Mouse (Mus musculus) mature B cell (primary cell): ENCODE measurements around the gene Chn2.

Experiments used
- in situ Hi-C: fragments of 300-500 bp; cut with MboI; formaldehyde crosslinking; loops from 2 replicates; pipeline ENCODE4 v1.14.3; 2019

The Chn2 gene

DNA sequence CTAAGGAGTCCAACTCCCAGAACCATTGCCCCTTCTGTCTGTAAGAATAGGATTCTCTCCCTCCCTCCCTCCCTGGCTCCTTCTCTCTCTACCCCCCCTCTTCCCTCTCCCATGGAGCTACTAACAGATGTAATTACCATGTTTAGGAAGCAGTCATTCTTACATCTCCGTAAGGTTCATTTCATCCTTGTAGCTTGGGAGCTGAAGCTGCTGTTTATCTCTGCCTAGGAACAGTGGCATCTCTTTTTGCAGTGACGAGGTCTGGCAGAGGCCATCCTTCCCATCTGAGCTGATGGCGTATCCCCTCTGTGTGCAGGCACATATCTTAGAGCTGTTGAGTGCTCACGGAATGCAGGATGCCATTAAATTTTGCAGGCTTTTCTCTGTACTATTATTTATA is 35.1 kb downstream of the Chn2 start:
- in situ Hi-C loops = no loop called here

DNA sequence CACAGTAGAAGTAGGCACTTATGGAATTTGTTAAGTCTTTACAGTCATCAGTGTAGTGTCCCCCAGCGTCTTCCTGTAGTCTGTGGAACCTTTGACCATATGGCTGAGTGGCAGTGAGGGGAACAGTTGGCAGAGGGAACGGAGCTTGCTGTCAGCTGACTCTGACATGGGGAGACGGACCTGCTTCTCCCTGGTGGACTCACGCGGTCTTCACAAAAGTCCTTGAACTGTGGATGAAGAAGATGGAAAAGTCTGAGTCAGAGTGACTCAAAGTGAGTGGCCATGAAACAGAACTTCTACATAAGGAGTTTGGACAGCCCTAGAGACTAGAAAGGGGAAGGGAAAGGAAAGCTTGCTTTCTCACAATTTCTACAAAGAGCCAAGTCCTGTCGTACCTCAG is 36.1 kb downstream of the Chn2 start:
- in situ Hi-C loops = no loop called here

DNA sequence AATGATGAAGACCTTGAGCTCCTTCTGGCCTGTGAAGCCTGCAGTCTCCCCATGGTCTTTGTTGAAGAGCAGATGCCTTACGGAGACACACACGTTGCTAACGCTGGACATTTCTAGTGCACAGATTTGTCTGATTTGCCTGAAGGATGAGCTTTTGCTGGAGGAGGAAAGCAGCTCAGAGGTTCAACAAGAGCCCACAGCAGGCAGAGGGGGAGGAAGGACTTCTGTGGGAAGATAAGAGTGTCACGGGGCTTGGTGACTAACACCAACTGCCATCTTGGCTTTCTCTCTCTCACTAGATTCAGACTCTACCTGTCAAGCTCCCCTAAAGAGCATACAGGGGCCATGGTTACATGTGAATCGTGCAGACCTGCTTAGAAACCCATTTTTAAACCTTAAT is 37.3 kb downstream of the Chn2 start:
- in situ Hi-C loops = no loop called here

DNA sequence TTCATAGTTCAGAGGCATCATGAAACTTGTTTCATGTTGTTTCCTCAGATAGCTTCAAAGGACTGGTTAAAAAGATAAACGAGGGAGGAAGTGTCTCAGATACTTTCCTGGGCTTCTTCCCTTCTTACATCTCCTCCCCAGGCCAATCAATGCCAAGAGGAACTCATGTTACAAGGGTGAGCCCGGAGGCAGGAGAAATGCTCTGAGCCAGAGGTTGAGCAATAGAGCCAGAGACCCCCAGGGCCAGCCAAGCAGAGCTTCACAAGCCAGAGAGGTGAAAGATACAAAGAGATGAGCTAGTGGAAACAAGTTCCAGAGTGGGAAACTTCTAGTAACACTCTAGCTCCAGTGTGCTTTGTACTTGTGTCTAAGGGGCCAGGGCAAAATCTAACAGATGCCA is 38.9 kb downstream of the Chn2 start:
- in situ Hi-C loops = no loop called here

DNA sequence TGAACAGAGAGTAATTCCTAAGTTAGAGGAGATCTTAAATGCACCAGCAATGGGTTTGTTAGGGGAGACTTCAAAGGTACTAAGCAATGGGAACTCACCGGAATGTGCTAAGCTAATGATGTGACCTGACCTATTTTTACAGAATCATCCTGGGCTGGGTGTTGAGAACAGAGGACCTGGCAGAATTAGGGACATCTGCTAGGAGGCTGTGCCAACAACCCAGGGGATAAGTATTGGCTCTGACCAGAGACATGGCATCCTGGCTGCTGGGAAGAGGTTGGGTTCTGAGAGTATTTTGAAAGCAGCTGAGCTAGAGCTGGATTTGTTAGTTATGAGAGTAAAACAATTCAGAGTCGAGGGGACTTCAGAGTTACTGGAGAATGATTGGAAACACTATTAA is 40.5 kb downstream of the Chn2 start:
- in situ Hi-C loops = no loop called here

DNA sequence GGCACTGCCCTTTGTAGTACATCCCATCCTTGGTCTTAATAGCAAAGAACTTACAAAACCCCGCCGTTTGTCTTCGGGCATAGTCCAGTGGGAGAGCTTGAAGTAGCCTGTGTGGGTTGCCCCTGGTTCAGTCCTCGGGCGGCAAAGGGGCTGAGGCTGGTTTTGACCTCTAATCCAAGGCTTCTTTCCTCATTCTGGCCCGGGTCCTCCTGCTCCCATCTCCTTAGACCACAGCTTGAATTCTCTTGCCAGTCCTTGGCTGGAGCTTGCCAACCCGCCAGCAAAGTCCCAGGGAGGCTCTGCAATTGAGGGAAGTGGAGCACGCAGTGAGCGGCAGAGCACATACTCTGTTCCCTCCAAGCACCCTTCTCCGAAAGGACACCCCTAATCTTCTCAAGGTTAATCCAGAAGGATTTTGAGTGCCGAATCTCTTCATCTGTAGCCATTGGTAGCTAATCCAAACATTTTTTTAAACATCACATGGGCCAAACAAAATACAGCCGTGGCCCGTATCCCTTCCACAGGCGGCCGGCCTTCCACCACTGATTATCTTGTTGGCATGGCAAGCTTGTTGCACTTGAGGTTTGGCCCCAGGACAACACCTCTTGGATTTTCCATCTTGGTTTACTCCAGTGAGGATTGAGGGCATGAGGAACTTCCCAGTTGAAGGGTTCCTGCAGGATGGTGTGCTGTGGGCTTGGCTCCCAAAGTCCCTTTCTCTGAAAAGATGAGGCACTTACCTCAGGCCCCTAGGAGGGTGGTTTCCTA is 41.3 kb downstream of the Chn2 start:
- in situ Hi-C loops = no loop called here

DNA sequence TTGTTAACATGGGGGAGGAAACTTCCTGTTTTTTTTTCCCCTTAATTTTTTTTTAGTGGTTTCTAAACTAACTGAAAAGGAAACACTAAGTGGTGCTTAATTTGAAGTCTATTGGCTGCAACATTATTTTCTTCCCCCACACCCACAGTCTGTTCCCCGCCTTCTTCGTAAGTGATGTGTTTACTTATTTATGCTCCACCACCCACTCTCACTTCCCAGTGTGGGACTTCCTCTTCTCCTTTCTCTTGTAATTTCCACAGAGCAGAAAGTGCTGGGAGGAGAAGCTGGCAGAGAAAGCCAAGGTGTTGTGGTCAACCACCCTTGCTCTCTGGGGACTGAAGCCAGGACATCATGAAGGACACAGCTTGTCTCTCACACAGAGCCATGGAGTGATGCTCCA is 43.2 kb downstream of the Chn2 start:
- in situ Hi-C loops = no loop called here

DNA sequence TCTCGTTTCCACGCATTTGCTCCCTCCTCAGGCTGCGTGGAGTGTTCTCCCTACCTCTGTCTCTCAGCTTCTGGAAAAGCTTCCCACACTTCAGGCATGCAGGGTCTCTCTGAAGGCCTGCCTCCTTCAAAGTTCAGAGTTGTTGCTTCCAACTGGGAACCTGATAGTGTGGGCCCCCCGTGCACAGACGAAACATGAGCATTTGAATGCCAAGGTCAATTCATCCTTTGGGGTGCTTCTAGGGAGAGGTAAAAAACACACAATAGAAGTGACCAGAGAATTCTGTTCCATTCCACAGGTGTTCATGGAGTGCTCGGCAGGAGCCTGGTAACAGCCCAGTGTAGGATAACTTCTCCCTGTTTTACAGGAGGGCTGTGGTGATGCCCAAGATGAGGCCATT is 44.7 kb downstream of the Chn2 start:
- in situ Hi-C loops = no loop called here

DNA sequence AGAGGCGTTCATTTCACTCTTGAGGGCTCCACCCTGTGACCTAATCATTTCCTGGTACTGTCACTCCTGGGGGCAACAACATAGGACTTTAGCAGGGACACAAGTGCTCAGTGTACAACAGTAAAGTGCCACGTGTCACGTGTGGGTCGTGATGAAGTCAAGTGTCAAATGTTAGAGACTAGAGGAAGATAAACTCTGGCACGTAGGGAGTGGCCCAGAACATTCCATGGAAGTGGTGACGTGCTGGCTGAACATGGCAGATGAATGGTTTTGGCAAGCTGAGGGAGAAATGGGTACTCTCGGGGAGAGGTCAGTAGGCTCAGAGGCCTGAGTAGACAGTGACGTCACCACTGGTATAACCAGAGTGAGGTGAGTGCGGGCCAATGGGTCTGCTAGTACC is 45.7 kb downstream of the Chn2 start:
- in situ Hi-C loops = no loop called here

DNA sequence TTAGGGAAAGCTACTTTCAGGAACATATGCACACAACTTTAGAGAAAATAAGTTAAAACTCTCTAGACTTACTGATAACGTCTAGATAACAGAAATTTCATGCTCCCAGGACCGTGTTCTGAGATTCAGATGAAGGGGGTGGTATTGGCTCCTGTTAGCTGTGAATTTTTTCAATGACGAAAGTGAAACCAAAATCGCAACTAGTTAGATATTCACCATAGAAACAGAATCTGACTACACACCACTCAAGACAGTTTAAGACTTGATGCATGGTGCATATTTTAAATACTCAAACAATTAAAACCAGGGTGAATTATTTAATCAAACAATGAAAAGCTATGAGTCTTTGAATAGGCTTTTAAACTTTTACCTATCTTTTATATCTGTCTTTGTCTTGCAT is 48.8 kb downstream of the Chn2 start:
- in situ Hi-C loops = no loop called here

DNA sequence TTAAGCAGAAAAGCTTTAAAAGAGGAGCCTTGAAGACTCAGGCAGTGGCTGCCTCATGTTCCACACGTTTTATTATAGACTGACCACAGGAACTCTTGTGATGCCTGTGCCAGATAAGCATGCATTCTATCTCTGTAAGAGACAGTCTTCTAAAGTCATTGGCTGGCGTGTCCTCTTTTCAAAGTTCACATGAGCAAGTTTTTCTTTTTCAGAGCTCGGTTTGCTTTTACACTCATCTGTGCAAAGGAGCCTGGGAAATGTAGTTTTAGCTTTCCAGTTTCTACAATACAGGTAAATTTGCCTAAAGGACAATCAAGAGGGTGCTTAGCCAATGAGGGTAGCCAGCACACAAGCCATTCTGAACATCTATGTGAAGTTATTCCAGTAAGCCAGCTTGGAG is 51.5 kb downstream of the Chn2 start:
- in situ Hi-C loops = no loop called here

DNA sequence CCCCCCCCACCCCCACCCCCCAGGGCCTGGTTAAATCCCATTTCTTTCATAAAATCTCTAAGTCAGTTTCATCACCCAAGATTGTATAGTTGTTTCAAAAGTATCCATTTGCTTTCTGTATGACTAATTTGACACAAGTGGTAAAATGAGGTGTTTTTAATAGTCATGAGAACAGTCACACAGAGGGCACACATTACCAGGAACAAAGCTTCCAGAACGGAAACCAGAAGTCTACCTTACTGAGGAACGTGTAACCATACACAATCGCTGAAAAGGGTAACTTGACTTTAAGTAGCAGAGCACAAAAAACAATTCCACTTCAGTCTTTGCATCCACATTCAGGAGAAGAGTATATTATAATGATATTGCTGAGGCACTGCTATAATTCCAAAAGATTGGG is 53.6 kb downstream of the Chn2 start:
- in situ Hi-C loops = no loop called here

DNA sequence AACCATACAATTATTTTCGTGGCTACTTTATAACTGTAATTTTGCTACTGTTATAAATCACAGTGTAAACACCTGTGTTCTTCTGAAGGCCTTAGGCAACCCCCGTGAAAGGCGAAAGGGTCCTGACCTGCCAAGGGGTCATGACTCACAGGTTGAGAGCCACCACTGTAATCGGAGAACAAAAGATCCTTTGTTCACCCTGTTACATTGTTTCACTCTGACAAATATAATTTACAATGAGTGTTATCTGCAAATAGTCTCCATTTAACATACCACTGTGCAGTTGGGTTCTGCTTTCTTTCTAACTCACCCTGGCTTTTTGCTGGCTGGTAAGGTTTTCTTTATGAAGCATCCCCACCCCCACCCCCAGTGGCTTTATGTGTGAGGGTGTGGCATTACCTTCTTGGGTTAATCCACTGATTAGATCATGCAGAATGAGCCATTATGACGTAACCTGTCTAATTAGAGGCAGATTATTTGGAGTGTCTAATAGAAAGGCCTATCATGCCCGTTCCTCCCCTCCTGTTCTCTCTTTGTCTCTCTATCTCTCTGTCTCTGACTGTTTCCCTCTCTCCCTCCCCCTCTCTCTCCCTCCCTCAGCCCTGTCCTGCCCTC is 56.9 kb downstream of the Chn2 start:
- in situ Hi-C loops = no loop called here

DNA sequence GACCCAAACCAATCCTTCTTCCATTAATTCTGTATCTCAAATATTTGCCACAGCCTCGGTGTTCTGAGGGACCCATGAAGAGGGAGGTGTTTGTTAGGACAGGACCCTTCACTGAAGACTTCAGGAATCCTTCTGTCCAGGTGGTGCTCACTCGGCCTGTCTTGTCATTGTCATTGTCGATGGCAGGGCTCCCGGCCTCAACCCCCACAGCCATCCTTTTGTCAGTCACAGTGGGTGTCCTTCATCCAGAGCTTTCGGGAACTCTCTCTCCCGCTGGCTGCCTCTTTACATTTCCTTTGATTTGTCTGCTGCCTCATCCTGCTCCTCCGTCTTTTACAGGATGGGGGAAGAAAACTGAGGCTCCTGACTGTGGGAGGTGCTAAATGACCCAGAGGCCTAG is 57.5 kb downstream of the Chn2 start:
- in situ Hi-C loops = no loop called here

DNA sequence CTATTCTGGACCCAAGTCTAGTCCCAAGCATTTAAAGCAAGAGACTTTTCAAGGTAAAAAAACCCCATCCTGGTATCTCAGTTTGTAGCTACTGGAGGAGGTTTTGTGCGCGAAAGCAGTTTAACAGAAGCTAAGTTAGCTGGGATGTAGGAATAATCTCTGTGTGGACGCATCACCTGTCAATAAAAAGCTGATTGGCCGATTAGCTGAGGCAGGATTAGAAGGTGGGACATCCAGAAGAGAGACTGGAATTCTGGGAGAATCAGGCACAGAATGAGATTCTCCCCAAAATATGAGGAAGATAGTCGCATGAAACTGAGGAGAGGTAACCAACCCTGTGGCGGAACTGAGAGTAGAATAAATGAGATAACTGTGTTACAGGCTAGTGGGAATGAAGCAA is 59.0 kb downstream of the Chn2 start:
- in situ Hi-C loops = no loop called here

DNA sequence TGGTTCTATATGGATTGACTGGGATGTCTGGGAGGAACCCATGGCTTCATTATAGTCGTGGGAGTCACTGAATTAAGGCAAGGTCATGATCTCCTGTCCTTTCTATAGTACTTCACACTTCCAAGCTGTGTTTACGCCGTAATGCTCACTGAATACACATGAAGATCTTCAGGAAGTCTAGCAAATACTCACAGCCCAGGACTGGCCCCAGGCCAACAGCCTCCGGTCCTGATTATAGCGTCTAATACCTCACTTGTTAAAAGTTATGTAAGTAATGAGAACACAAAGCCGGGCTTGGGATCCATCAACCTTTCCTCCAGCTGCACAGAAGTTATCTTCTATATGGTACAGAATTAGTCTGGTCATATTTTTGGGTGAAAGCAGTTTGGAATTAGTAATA is 60.3 kb downstream of the Chn2 start:
- in situ Hi-C loops = no loop called here

DNA sequence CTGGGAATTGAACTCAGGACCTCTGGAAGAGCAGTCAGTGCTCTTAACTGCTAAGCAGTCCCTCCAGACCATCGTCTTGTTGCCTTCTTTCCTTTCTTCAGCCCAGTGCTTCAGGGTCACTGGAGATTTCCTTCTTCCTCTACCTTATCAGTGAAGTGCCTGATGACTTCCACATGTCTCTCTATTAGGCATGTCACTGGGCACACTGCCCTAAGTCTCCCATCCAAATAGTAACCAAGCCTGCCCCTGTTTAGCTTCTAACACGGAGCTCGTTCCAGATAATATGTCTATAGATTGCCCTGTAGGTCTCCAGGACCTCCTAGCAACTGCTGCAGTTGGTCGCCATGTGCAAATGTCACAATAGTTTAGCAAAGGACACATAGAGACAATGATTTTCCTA is 62.9 kb downstream of the Chn2 start:
- in situ Hi-C loops = no loop called here

DNA sequence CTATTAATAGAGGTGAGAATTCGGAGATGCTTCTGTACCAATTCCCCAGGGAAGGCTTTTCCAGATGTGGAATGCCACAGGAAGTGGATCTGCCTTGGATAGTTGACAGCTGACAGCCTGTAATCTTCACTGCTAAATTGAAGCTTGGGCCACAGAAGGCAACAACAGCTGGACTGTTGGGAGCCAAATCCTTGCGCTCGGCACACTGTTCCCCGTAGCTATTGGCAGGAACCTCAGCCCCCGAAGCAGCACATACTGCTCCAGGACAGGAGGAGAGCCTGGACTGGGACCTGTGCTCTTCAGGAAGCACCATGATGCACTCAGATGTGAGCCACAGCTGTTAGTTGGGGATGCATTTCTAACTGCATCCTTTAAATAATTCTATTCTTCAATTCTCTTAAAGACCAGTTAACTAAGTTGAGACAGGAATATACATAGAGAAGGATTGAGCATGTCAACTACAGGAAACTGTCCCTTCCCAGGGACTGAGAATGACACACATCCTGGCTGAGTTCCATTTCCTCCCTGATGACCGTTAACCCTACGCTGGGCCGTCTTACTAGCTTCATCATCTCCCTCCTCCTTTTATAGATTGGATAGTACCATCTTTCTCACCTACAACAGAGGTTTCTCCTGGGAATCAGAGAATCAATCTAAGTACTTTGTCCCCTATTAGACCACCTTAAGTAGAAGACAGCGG is 64.1 kb downstream of the Chn2 start:
- in situ Hi-C loops = no loop called here

DNA sequence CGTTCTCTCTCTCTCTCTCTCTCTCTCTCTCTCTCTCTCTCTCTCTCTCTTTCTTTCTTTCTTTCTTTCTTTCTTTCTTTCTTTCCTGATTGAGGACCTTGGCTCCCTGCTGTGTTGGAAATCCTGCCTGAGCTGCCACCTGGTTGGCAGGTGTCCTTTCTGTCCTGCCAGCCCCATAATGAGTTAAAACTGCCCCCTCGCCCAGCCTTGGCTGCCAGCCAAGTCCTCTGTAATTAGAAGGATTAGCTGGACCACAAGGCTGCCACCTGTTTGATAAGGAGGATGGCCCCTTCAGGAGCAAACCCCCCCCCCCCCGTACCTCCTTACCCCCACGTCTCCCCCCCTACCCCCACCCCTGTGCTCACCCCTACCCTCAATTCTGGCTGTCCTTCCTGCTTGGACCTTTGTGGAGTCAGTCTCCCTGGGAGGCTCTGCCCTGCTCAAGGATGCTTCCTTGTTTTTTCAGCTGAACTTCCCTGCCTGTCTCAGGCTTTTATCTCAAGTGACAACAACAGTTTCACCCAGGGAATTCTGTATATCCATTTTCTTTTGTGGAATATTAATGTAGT is 72.1 kb downstream of the Chn2 start:
- in situ Hi-C loops = no loop called here

DNA sequence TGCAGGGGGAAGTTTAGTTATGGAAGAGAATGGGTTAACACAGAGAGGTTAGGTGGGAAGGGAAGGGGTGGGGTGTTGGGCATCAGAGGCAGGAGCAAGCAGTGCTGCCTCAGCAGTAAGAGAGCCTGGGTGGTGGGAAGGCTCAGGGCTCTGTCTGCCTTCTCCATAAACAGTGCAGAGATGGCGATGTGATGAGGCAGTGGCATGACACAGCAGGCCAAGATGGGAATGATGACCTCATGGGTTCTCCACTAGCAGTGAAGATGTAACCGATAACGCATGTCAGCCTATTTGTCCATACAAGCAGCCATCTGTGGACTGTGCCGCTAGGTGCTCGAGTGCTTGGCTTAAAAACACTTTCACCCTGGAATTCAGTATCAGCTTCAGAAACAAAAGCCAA is 74.0 kb downstream of the Chn2 start:
- in situ Hi-C loops = no loop called here

DNA sequence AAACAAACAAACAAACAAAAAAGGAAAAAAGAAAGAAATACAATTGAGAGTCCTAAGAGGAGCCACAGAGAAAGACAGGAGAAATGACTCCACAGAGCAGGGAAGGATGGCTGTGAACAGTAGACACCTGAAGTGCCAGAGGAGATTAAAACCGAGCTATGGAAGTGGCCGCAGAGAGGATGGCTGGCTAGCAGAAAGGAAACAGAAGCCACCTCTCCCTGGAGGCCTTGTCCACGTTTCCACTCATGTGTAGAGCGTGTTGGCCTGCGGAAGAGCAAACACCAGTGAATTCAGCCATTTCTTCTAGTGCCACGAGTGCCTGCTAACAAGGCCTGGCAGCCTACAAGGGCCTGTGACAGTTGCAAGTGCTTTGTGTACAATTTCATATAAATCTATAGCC is 75.1 kb downstream of the Chn2 start:
- in situ Hi-C loops = no loop called here

DNA sequence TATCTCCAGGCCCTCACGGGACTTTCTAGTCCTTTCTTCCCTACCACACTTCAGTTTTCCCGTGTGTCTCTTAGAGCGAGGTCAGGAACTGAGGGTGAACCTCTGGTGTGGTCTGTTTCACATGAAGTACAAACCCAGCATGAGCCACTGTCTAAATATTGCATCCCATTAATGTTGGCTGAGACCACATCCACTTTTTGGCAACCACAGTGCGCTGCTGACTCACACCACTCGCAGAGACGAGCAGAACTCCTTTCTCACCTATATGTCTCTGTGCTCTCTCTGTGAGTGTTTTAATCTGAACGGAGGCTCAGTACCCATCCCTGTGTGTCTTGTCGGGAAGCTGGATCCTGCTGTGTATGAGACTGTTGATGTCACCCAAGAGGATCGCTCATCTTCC is 76.9 kb downstream of the Chn2 start:
- in situ Hi-C loops = no loop called here

DNA sequence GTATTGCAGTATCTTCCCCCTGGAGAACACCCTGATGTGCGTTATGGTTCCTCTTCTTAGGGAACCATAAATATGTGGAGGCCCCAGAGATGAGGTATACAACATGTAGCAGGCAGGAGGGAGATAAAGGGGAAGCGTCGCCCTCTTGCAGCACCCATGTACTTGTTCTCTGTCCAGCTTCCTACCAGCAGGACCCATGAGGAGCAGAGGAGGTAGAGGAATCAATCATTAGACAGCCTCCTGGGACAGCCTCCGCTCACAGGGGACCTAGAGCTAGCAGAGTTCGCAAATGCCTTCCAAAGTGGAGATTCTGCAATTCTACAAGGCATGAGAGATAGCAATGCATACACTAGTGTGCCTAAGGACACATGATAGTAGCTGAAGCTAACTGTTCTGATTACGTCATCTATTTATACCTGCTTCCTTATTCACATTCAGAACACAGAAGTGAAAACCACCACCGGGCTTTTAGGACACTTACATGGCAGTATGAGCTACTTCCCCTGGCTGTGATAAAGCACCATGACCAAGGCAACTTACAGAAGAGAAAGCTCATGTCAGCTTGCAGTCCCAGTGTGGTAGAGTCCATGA is 77.7 kb downstream of the Chn2 start:
- in situ Hi-C loops = no loop called here
